Mouse (Mus musculus): ENCODE data around the gene Map2k6. TPM values are rescaled to one million over a fixed set of nuclear protein-coding genes. Genes with fewer than 3 reads are reported as not detected.
A peak's percentile ranks its signal among the peaks of the same experiment; 100 is the strongest.

Gene Map2k6
- polyA plus RNA-seq, 1 experiment: not detected

- 62% methylated on average over 6 of the region's 6 CpGs for WGBS
These were observed 84.2 kb downstream of the Map2k6 start for GRCm38 (mm10) chr11:110483165-110483564.

GRCm38 (mm10) chr11:110484426-110484825 lies 85.5 kb downstream of the Map2k6 start:
- TF ChIP-seq CTCF (IDR thresholded peaks at IDR 0.05; ENCODE audit: insufficient read depth, low read depth, low read length): no peak
- no peak for TF ChIP-seq POLR2A (IDR thresholded peaks at IDR 0.05; ENCODE audit: insufficient read depth, low read depth, low read length)
- H3K4me1 ChIP-seq (ENCODE audit: control insufficient read depth, insufficient read depth, low read length): peaks cover 4% of the 10 kb centered on the region; the same call in 1 of the 2 replicates
- 97% methylated on average over 1 of the region's 1 CpGs for WGBS
- H3K27ac ChIP-seq (ENCODE audit: insufficient read depth, low read depth, low read length): no peak overlapping the region
- no peak overlapping the region for H3K4me3 ChIP-seq (ENCODE audit: insufficient read depth, low read depth, low read length)

More at GRCm38 (mm10) chr11:110483165-110483564, 84.2 kb downstream of the Map2k6 start:
- H3K4me1 ChIP-seq (ENCODE audit: control insufficient read depth, insufficient read depth, low read length): peaks cover 12% of the 10 kb centered on the region
- no peak overlapping the region for H3K27ac ChIP-seq (ENCODE audit: insufficient read depth, low read depth, low read length)
- TF ChIP-seq CTCF (IDR thresholded peaks at IDR 0.05; ENCODE audit: insufficient read depth, low read depth, low read length): no peak
- H3K4me3 ChIP-seq (ENCODE audit: insufficient read depth, low read depth, low read length): no peak overlapping the region

GRCm38 (mm10) chr11:110485081-110485480 lies 86.2 kb downstream of the Map2k6 start:
- TF ChIP-seq POLR2A (IDR thresholded peaks at IDR 0.05; ENCODE audit: insufficient read depth, low read depth, low read length) (no peak), CTCF (IDR thresholded peaks at IDR 0.05; ENCODE audit: insufficient read depth, low read depth, low read length) (no peak)
- H3K4me1 ChIP-seq (ENCODE audit: control insufficient read depth, insufficient read depth, low read length): peaks cover under 1% of the 10 kb centered on the region; the same call in 1 of the 2 replicates
- WGBS: 49% methylated on average over 6 of the region's 6 CpGs

GRCm38 (mm10) chr11:110487796-110488195 lies 88.9 kb downstream of the Map2k6 start:
- 94% methylated on average over 6 of the region's 6 CpGs for WGBS
- TF ChIP-seq CTCF (IDR thresholded peaks at IDR 0.05; ENCODE audit: insufficient read depth, low read depth, low read length) (no peak), POLR2A (IDR thresholded peaks at IDR 0.05; ENCODE audit: insufficient read depth, low read depth, low read length) (no peak)
- H3K4me1 ChIP-seq (ENCODE audit: control insufficient read depth, insufficient read depth, low read length): no peaks in the 10 kb centered on the region
- no peak overlapping the region for H3K4me3 ChIP-seq (ENCODE audit: insufficient read depth, low read depth, low read length)
- H3K27ac ChIP-seq (ENCODE audit: insufficient read depth, low read depth, low read length): no peak overlapping the region

More at GRCm38 (mm10) chr11:110485081-110485480, 86.2 kb downstream of the Map2k6 start:
- Histone ChIP-seq H3K27ac (ENCODE audit: insufficient read depth, low read depth, low read length) (no peak overlapping the region), H3K4me3 (ENCODE audit: insufficient read depth, low read depth, low read length) (no peak overlapping the region)

GRCm38 (mm10) chr11:110488301-110488700 lies 89.4 kb downstream of the Map2k6 start:
- Histone ChIP-seq H3K4me3 (ENCODE audit: insufficient read depth, low read depth, low read length) (no peak overlapping the region), H3K4me1 (ENCODE audit: control insufficient read depth, insufficient read depth, low read length) (no peaks in the 10 kb centered on the region), H3K27ac (ENCODE audit: insufficient read depth, low read depth, low read length) (no peak overlapping the region)
- WGBS: 94% methylated on average over 7 of the region's 7 CpGs
- TF ChIP-seq POLR2A (IDR thresholded peaks at IDR 0.05; ENCODE audit: insufficient read depth, low read depth, low read length) (no peak), CTCF (IDR thresholded peaks at IDR 0.05; ENCODE audit: insufficient read depth, low read depth, low read length) (no peak)

GRCm38 (mm10) chr11:110495323-110496060 lies 96.6 kb downstream of the Map2k6 start:
- no peak overlapping the region for H3K27ac ChIP-seq (ENCODE audit: insufficient read depth, low read depth, low read length)
- H3K4me3 ChIP-seq (ENCODE audit: insufficient read depth, low read depth, low read length): no peak overlapping the region
- H3K4me1 ChIP-seq (ENCODE audit: control insufficient read depth, insufficient read depth, low read length): no peaks in the 10 kb centered on the region
- TF ChIP-seq CTCF (IDR thresholded peaks at IDR 0.05; ENCODE audit: insufficient read depth, low read depth, low read length): no peak
- no peak for TF ChIP-seq POLR2A (IDR thresholded peaks at IDR 0.05; ENCODE audit: insufficient read depth, low read depth, low read length)
- 82% methylated on average over 4 of the region's 4 CpGs for WGBS

GRCm38 (mm10) chr11:110496061-110496446 lies 97.1 kb downstream of the Map2k6 start:
- 59% methylated on average over 12 of the region's 12 CpGs for WGBS
- TF ChIP-seq CTCF (IDR thresholded peaks at IDR 0.05; ENCODE audit: insufficient read depth, low read depth, low read length): peak; percentile 62; the same call in 1 of the 2 replicates
- no peak for TF ChIP-seq POLR2A (IDR thresholded peaks at IDR 0.05; ENCODE audit: insufficient read depth, low read depth, low read length)
- Histone ChIP-seq H3K27ac (ENCODE audit: insufficient read depth, low read depth, low read length) (no peak overlapping the region), H3K4me1 (ENCODE audit: control insufficient read depth, insufficient read depth, low read length) (no peaks in the 10 kb centered on the region), H3K4me3 (ENCODE audit: insufficient read depth, low read depth, low read length) (no peak overlapping the region)

GRCm38 (mm10) chr11:110497743-110498142 lies 98.8 kb downstream of the Map2k6 start:
- Histone ChIP-seq H3K4me1 (ENCODE audit: control insufficient read depth, insufficient read depth, low read length) (no peaks in the 10 kb centered on the region), H3K27ac (ENCODE audit: insufficient read depth, low read depth, low read length) (no peak overlapping the region), H3K4me3 (ENCODE audit: insufficient read depth, low read depth, low read length) (no peak overlapping the region)
- TF ChIP-seq POLR2A (IDR thresholded peaks at IDR 0.05; ENCODE audit: insufficient read depth, low read depth, low read length) (no peak), CTCF (IDR thresholded peaks at IDR 0.05; ENCODE audit: insufficient read depth, low read depth, low read length) (no peak)
- WGBS: 67% methylated on average over 8 of the region's 8 CpGs

- H3K27ac ChIP-seq (ENCODE audit: insufficient read depth, low read depth, low read length): no peak overlapping the region
- WGBS: 39% methylated on average over 6 of the region's 6 CpGs
These were observed 99.8 kb downstream of the Map2k6 start for GRCm38 (mm10) chr11:110498651-110499213.

More at GRCm38 (mm10) chr11:110498651-110499213, 99.8 kb downstream of the Map2k6 start:
- TF ChIP-seq CTCF (IDR thresholded peaks at IDR 0.05; ENCODE audit: insufficient read depth, low read depth, low read length) (no peak), POLR2A (IDR thresholded peaks at IDR 0.05; ENCODE audit: insufficient read depth, low read depth, low read length) (no peak)
- H3K4me3 ChIP-seq (ENCODE audit: insufficient read depth, low read depth, low read length): no peak overlapping the region
- H3K4me1 ChIP-seq (ENCODE audit: control insufficient read depth, insufficient read depth, low read length): no peaks in the 10 kb centered on the region
